Mouse (Mus musculus): ENCODE measurements around the gene Prss22. TPM values are rescaled to one million over a fixed set of nuclear protein-coding genes. Genes with fewer than 3 reads are reported as not detected.

Gene Prss22
- 1.2 and 1.7 TPM in 2 replicates for polyA plus RNA-seq (2016; fragmentation: Nextera tagmentation; extraction: Ambion mirVana)

GRCm38 (mm10) chr17:23997901-23998300, at the start of gene Prss22:
Prss22 (minus strand) TSS chr17:23998100.
- Histone ChIP-seq H3K9me3 (no peaks in the 10 kb centered on the region), H3K4me3 (no peak within 1 kb of the TSS), H3K4me1 (0 out of 2 replicates have a peak, but pooled peaks cover 3% of the 10 kb centered on the region), H3K27me3 (peaks cover 5% of the 10 kb centered on the region; the same call in 1 of the 2 replicates), H3K4me2 (replicated peaks) (0 out of 2 replicates have a peak within 1 kb of the TSS, but pooled peaks have one; percentile 11), H3K27ac (no peak within 1 kb of the TSS), H3K9ac (no peak within 1 kb of the TSS), H3K36me3 (no peaks in the 10 kb centered on the region)
- ATAC-seq (ENCODE audit: insufficient number of reproducible peaks, insufficient read depth, low FRiP score, low TSS enrichment) = 0 out of 2 replicates have a peak, but pooled peaks have one; percentile 32
- WGBS = 77% methylated on average over 2 of the region's 2 CpGs

- WGBS = 39% methylated on average over 5 of the region's 5 CpGs
- Histone ChIP-seq H3K36me3 (peaks cover 41% of the 10 kb centered on the region), H3K4me1 (no peaks in the 10 kb centered on the region), H3K9ac (no peak overlapping the region), H3K9me3 (no peaks in the 10 kb centered on the region), H3K4me2 (replicated peaks) (no peak overlapping the region), H3K4me3 (no peak overlapping the region), H3K27me3 (no peaks in the 10 kb centered on the region), H3K27ac (no peak overlapping the region)
- ATAC-seq (ENCODE audit: insufficient number of reproducible peaks, insufficient read depth, low FRiP score, low TSS enrichment) = no peak
These were observed 48.1 kb upstream of the Prss22 start for GRCm38 (mm10) chr17:24046026-24046425.

DNA sequence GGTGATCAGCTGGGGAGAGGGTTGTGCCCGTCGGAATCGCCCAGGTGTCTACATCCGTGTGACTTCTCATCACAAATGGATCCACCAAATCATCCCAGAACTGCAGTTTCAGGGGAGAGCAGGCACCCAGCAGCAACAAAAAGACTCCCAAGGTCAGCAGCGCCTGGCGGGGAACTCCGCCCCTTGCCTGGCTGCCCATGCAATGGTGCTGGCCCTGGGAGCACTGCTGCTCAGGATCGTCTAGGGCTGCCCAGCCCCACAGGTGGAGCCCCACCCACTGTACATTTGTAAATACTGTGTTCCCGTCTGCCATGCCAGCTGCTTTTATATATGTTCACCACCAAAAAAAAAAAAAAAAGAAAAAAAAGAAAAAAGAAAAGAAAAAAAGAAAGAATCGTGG, 47.7 kb upstream of the Prss22 start:
- ATAC-seq (ENCODE audit: insufficient number of reproducible peaks, insufficient read depth, low FRiP score, low TSS enrichment) = no peak
- H3K4me2 ChIP-seq (replicated peaks) = no peak overlapping the region
- no peak overlapping the region for H3K9ac ChIP-seq
- no peaks in the 10 kb centered on the region for H3K27me3 ChIP-seq
- no peak overlapping the region for H3K4me3 ChIP-seq
- no peaks in the 10 kb centered on the region for H3K4me1 ChIP-seq
- no peak overlapping the region for H3K27ac ChIP-seq
- no peaks in the 10 kb centered on the region for H3K9me3 ChIP-seq
- H3K36me3 ChIP-seq = peaks cover 37% of the 10 kb centered on the region
- 82% methylated on average over 10 of the region's 10 CpGs for WGBS

GRCm38 (mm10) chr17:24044482-24044881, 46.6 kb upstream of the Prss22 start:
- Histone ChIP-seq H3K4me2 (replicated peaks) (no peak overlapping the region), H3K4me1 (no peaks in the 10 kb centered on the region), H3K9ac (no peak overlapping the region), H3K36me3 (peaks cover 26% of the 10 kb centered on the region), H3K9me3 (no peaks in the 10 kb centered on the region), H3K27me3 (no peaks in the 10 kb centered on the region), H3K27ac (no peak overlapping the region), H3K4me3 (no peak overlapping the region)
- WGBS = 64% methylated on average over 5 of the region's 5 CpGs
- no peak for ATAC-seq (ENCODE audit: insufficient number of reproducible peaks, insufficient read depth, low FRiP score, low TSS enrichment)

GRCm38 (mm10) chr17:24037844-24038243, 39.9 kb upstream of the Prss22 start, which contains the start of gene Prss27:
Prss27 (plus strand) TSS chr17:24038144.
- H3K4me3 ChIP-seq = no peak within 1 kb of the TSS
- no peak within 1 kb of the TSS for H3K9ac ChIP-seq
- H3K4me2 ChIP-seq (replicated peaks) = no peak within 1 kb of the TSS
- H3K27me3 ChIP-seq = no peaks in the 10 kb centered on the region
- WGBS = 73% methylated on average over 4 of the region's 4 CpGs
- no peaks in the 10 kb centered on the region for H3K36me3 ChIP-seq
- no peak within 1 kb of the TSS for H3K27ac ChIP-seq
- no peak for ATAC-seq (ENCODE audit: insufficient number of reproducible peaks, insufficient read depth, low FRiP score, low TSS enrichment)
- no peaks in the 10 kb centered on the region for H3K4me1 ChIP-seq
- no peaks in the 10 kb centered on the region for H3K9me3 ChIP-seq

- no peaks in the 10 kb centered on the region for H3K4me1 ChIP-seq
These were observed 39.5 kb upstream of the Prss22 start for GRCm38 (mm10) chr17:24037360-24037759.

GRCm38 (mm10) chr17:24036954-24037353, 39.1 kb upstream of the Prss22 start:
- Histone ChIP-seq H3K27ac (no peak overlapping the region), H3K4me1 (no peaks in the 10 kb centered on the region), H3K4me2 (replicated peaks) (no peak overlapping the region), H3K9me3 (no peaks in the 10 kb centered on the region), H3K4me3 (no peak overlapping the region), H3K27me3 (no peaks in the 10 kb centered on the region), H3K36me3 (no peaks in the 10 kb centered on the region), H3K9ac (no peak overlapping the region)
- 77% methylated on average over 6 of the region's 6 CpGs for WGBS
- no peak for ATAC-seq (ENCODE audit: insufficient number of reproducible peaks, insufficient read depth, low FRiP score, low TSS enrichment)

More at GRCm38 (mm10) chr17:24037360-24037759, 39.5 kb upstream of the Prss22 start:
- Histone ChIP-seq H3K9me3 (no peaks in the 10 kb centered on the region), H3K27ac (no peak overlapping the region), H3K4me3 (no peak overlapping the region), H3K27me3 (no peaks in the 10 kb centered on the region), H3K36me3 (no peaks in the 10 kb centered on the region), H3K4me2 (replicated peaks) (no peak overlapping the region), H3K9ac (no peak overlapping the region)
- ATAC-seq (ENCODE audit: insufficient number of reproducible peaks, insufficient read depth, low FRiP score, low TSS enrichment) = no peak
- 84% methylated on average over 13 of the region's 13 CpGs for WGBS

- Histone ChIP-seq H3K4me2 (replicated peaks) (no peak overlapping the region), H3K27ac (no peak overlapping the region), H3K4me3 (no peak overlapping the region), H3K4me1 (no peaks in the 10 kb centered on the region), H3K27me3 (no peaks in the 10 kb centered on the region), H3K9me3 (no peaks in the 10 kb centered on the region), H3K36me3 (no peaks in the 10 kb centered on the region), H3K9ac (no peak overlapping the region)
- ATAC-seq (ENCODE audit: insufficient number of reproducible peaks, insufficient read depth, low FRiP score, low TSS enrichment) = no peak
- WGBS = 83% methylated on average over 7 of the region's 7 CpGs
These were observed 37.2 kb upstream of the Prss22 start for GRCm38 (mm10) chr17:24035087-24035486.

GRCm38 (mm10) chr17:24030551-24030950, 32.7 kb upstream of the Prss22 start:
- Histone ChIP-seq H3K27ac (no peak overlapping the region), H3K27me3 (no peaks in the 10 kb centered on the region), H3K9me3 (no peaks in the 10 kb centered on the region), H3K4me1 (no peaks in the 10 kb centered on the region), H3K9ac (no peak overlapping the region), H3K4me3 (no peak overlapping the region), H3K4me2 (replicated peaks) (no peak overlapping the region), H3K36me3 (no peaks in the 10 kb centered on the region)
- no peak for ATAC-seq (ENCODE audit: insufficient number of reproducible peaks, insufficient read depth, low FRiP score, low TSS enrichment)
- WGBS = 78% methylated on average over 10 of the region's 22 CpGs

GRCm38 (mm10) chr17:24029477-24029876, 31.6 kb upstream of the Prss22 start:
- H3K36me3 ChIP-seq = no peaks in the 10 kb centered on the region
- H3K4me1 ChIP-seq = no peaks in the 10 kb centered on the region
- WGBS = 67% methylated on average over 7 of the region's 7 CpGs
- no peak overlapping the region for H3K27ac ChIP-seq
- H3K27me3 ChIP-seq = no peaks in the 10 kb centered on the region
- H3K9me3 ChIP-seq = no peaks in the 10 kb centered on the region
- H3K4me2 ChIP-seq (replicated peaks) = no peak overlapping the region
- no peak overlapping the region for H3K4me3 ChIP-seq
- H3K9ac ChIP-seq = no peak overlapping the region
- ATAC-seq (ENCODE audit: insufficient number of reproducible peaks, insufficient read depth, low FRiP score, low TSS enrichment) = no peak

DNA sequence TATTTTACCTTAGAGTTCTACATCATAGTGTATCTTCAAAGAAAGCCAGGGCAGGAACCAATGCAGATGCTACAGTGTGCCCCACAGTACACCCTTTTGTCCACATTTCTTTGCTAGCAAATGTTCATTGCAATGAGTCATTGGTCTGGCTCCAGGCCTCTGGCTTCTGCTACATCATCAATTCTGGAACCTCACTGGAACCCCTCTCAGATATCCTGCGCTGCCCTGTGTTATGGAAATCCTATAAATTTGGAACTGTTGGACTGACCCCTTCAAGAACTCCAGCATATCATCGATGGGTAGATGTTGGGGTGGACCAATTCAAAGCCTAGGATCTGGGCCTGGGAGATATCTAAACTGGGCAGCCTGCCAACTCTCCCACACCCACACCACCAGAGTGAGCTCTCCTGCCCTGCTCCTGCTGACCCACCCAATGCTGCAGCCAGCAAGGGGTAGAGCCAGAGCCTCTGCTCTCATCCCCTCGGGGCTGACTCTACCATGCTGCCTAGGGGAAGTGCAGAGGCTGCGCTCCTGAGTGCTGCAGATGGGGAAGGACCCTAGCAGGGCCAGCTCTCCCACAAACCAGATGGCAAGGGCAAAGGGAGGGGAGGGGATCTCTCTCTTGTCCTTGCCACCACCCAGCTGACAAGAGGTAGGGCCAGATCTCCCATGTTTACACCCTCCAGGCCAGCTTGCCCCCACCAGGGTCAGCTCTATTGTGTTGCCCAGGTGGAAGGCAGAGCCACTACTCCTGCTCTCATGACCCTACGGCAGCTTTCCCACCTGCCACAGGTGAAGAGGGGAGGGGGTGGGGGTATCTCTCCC, 23.7 kb upstream of the Prss22 start:
- H3K27me3 ChIP-seq = no peaks in the 10 kb centered on the region
- no peaks in the 10 kb centered on the region for H3K9me3 ChIP-seq
- H3K27ac ChIP-seq = 0 out of 2 replicates have a peak overlapping the region, but pooled peaks have one; percentile 3
- no peaks in the 10 kb centered on the region; the same call in 1 of the 2 replicates for H3K4me1 ChIP-seq
- no peaks in the 10 kb centered on the region for H3K36me3 ChIP-seq
- WGBS = 75% methylated on average over 5 of the region's 5 CpGs
- H3K4me3 ChIP-seq = no peak overlapping the region
- no peak for ATAC-seq (ENCODE audit: insufficient number of reproducible peaks, insufficient read depth, low FRiP score, low TSS enrichment)
- no peak overlapping the region for H3K9ac ChIP-seq
- no peak overlapping the region for H3K4me2 ChIP-seq (replicated peaks)

DNA sequence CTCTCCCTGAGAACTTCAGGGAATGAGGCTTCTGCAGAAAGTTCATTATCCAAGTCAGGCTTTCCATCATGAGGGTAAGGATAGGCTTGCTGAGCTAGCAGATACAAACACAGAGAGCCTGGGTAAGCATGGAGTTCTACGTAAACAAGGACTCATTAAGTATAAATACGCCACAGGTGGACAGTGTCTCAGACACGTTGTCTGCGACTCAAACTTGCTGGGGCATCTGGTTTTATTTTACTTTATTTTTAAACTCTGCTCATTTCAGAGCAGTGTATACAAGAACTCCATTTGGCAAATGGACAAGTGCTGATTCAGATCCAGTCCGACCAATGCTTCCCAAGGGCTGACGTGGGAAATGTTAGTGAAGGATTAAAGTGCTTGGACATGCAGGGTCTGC, 22.8 kb upstream of the Prss22 start:
- Histone ChIP-seq H3K27ac (0 out of 2 replicates have a peak overlapping the region, but pooled peaks have one; percentile 3), H3K9ac (no peak overlapping the region), H3K9me3 (no peaks in the 10 kb centered on the region), H3K4me3 (no peak overlapping the region), H3K27me3 (no peaks in the 10 kb centered on the region), H3K4me2 (replicated peaks) (no peak overlapping the region), H3K4me1 (no peaks in the 10 kb centered on the region; the same call in 1 of the 2 replicates), H3K36me3 (no peaks in the 10 kb centered on the region)
- 47% methylated on average over 6 of the region's 6 CpGs for WGBS
- ATAC-seq (ENCODE audit: insufficient number of reproducible peaks, insufficient read depth, low FRiP score, low TSS enrichment) = no peak

Measured in embryonic facial prominence, embryonic 12.5 days (tissue).